Mouse (Mus musculus) layer of hippocampus, adult 11-12 months (tissue): ENCODE data around the gene Bola2.
"Not testable (repeated sequence)": the region's sequence is repeated elsewhere in the genome, so short reads cannot be mapped to it uniquely, and the experiment has no call there.

ENCODE experiments used
- DNase-seq: peaks from one replicate; pipeline ENCODE4 v3.0.0; 2022; ENCODE audit warnings: low spot score

Gene Bola2

DNA sequence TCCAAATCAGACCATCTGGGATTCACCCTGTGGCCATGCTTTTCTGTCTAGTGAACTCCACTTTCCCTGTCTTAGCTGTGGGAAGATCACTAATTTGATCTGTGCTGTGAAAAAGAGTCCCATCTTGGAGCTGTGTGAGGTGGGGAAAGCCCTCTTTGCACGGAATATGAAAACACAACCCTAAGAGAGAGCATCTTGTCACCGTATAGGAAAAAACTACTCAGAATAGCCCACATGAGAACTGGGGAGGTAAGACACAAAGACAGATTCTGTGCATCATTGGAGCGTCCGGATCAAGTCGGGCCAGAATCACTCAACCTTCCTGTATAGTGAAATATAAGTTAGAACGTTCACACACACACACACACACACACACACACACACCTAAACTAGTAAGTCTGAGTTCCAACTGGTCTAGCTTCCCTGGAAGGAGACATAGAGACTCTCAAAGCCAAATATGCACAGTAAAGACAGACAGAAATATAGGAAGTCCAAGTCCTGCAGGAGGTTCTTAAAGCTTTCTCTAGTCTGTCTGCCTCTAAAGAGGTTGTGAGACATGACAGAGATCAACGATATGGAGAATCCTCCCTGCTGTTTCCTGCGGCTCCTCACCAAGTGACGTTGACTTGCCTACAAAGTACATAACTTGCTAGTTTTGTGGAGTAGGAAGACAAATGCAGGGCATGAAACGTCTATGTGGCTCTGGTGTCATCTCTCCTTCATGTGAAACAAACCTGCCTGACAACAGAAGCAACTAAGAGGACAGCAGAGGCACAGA, 13.2 kb downstream of the Bola2 start:
- DNase-seq, result no peak

DNA sequence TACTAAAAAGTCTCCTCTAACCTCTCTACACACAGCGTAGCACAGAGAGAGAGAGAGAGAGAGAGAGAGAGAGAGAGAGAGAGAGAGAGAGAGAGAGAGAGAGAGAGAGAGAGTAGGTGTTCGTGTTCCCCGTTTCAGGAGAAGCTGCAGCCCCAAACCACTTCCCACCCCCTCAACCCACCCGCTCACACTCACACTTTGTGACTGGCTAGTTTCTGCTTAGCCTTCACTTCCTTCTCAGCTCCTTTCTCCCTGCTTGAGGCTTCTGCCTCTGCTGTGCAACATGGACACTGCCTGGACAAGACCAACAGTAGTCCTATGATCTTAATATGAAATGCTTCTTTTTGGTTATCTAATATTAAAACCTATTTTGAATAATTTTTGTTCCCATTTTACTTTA, 15.1 kb downstream of the Bola2 start:
- no peak for DNase-seq

DNA sequence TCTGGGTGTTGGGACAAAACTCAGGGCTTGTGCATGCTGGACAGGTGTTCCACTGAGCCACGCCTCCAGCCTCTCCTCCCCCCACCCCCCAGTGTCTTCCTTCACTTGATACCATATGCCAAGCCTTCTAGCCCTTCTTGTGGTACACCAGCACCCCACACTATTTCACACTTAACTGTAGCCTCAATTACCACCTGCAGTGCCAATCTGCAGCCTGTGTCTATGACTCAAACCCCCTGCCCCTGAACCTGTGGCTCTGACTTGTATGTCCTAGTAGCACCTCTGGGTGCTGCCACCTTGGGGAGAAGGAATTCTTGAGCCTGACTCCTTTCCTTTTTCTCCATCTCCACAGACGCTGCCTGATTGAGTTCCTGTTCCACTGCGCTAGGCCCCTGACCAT, 16.7 kb downstream of the Bola2 start:
- DNase-seq, result no peak

DNA sequence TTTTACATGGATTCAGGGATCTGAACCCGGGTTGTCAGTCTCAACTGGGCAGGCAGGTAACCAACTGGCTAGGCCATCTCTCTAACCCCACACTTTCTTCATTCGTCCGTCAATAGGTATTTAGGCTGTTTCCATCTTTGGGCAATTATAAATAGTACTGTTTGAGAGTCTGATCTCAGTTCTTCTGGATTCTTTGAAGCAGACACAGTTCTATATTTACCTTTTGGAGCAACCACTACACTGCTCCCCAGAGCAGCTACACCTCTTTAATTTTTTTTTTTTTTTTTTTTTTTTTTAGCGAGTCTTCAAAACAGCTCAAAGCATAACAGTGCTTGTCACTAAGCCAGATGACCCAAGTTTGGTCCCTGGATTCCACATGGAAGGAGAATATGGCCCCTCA, 20.5 kb downstream of the Bola2 start:
- DNase-seq, result no peak

DNA sequence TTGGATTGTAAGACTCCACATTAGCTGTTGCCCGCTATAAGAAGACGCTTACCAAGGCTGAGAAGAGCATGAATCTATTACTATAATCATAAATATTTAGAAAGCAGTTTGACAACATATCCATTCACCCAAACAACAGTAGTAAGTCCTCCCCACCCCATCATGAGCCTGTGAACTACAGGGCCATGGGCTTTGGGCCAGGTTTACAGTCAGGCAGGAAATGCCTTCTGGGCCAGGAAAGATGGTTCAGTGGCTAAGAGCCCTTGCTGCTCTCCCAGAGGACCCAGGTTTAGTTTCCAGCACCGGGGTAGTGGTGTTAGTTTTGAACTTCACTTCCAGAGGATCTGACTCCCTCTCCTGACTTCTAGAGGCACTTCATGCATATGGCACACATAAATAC, 22.4 kb downstream of the Bola2 start:
- DNase-seq, result no peak

DNA sequence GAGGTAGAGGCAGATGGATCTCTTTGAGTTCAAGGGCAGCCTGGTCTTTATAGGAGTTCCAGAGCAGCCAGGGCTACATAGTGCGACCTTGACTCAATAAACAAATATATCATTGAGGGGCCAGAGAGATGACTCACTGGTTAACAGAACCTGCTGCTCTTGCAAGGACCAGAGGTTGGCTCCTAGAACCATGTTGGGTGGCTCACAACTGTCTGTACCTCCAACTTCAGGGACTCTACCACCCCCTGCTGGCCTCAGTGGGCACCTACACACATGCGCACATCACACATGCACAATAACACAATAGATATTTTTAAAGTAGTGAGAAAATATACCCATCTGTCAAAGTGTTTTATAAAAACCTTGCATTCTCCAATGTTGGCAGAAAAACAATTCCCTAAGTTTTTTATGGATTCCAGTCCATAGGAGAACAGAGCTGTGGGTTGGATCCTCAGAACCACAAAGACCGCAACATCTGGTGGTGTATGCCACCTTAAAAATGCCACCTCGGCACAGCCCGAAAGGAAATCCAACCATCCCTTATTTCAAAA, 23.7 kb downstream of the Bola2 start:
- DNase-seq, result no peak

DNA sequence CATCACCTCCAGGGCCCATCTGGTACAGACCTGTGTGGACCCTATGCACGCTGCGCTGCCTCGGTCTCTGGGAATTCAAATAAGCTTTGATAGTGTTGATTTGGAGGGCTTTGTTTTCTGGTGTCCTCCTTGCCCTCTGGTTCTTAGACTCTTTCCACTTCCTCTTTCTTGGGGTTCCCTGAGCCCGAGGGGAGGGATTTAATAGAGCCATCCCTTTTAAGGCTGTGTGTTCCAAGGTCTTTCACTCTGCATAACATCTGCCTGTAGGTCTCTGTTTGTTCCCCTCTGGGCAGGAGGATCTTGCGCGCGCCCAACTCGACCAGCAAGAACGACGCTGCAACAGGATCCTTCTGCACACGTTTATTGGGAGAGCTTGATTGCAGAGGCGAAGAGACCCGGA, 26.4 kb downstream of the Bola2 start:
- no peak for DNase-seq

DNA sequence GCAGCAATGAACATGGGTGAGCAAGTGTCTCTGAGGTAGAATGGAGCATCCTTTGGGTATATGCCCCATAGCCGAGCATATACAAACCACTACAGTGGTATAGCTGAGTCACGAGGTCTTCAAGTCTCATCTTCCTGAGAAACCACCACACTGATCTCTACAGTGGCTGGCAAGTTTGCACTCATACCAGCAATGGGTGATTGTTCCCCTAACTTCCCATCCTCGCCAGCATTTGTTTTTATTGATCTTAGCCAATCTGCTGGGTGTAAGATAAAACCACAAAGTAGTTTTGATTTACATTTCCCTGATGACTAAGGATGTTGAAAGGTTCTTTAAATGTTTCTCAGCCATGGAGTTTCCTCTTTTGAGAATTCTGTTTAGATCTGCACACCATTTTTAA, 29.9 kb downstream of the Bola2 start:
- no peak for DNase-seq

DNA sequence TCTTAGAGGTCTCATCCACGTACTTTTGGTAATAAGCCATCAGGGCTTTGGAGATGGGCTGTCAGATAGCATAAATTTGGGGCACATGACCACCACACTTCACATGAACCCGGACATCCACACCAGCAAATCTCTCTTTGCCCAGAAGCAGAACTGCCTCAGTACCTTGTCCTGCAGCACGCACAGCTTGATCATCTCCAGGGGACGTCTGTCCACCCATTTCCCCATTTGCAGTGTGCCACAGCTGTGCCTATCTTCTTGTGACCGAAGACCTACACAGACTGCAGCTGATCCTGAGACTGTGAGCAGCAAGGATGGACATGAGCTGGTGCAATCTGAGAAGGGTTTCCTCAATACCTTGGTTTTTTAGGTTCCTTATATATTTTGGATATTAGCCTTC, 30.5 kb downstream of the Bola2 start:
- DNase-seq, result no peak

DNA sequence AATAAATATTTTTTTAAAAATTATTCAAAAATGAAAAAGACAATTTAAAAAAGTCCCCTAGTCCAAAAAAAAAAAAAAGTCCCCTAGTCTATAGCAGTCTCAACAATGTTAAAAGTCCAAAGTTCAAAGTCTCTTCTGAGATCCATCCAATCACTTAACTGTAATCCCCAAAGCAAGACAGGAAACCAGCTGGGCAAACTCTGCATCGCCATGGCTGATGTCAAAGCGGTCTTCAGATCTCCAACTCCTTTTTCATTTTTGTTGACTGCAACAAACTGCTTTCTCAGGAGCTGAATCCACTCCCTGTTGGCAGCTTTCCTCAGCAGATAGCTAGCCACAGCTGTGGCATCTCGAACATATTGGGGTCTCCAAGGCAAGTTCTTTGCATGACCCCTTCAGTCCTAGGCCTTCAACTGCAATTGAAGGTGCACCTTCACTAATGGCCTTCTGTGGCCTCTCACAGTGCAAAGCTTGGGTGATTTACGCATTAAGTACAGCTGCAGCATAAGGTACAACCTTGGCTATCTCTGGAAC, 35.1 kb downstream of the Bola2 start:
- not testable (repeated sequence) for DNase-seq

DNA sequence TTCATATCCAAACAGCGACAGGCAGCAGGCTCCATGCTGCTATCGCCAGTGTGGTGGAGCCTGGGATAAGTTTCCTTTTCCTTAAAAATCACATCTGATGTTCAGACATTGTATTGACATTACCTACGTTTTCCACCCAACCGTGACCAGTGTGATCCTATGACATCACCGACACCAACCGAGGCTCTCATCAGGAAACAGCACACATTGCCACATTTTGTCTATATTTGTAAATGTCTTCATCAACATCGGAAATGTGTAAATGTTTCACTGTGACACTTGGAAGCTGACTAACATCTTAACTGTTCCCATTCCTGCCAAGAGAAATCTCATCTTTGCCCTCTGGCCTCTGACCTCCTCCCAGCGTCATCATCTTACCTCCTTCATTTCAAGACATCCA, 40.9 kb downstream of the Bola2 start:
- no peak for DNase-seq

DNA sequence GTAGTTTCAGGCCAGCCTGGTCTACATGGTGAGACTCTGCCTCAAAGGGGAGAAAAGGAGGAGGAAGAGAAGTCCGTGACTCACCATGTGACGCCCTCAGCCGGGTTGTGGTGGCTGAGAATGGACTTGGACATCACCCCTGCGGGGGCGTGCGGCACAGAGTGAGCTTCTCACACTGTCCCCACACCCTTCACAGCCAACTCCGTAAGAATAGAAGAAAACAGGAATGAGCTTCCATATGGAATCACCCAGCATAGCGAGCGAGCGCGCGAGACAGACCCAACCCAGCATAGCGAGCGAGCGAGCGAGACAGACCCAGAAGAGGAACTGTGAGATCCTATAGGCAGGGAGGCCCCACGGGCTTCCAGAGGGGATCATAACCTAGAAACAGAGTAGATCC, 44.4 kb downstream of the Bola2 start:
- DNase-seq, result no peak

DNA sequence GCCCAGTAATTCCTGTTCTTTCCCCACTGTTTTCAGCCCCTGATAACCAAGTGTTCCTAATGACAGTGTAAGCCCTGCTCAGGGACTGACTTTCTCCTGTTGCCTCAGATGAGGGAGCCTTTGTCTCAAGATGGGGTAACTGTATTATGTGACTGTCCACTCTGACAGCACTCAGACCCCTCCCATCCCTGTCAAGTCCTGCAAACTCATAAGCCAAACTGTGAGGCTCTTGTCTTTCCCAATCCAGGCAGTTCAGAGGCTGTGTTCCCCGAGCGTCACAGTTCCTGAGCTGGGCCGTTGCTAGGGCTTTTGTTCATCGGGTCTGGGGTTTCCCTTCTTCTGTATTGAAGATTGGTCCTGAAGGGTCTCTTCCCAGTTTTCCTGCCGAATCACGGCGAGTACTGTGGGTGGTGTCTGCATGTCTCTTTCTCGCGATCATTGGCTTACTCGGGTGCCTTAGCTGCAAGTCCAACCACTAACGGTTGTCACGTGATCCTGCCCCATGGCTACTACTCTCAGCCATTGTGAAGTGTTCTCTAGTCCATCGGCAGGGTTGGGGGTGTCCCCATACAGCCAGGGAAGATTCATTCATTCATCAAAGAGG, 45.0 kb downstream of the Bola2 start:
- DNase-seq, result no peak

DNA sequence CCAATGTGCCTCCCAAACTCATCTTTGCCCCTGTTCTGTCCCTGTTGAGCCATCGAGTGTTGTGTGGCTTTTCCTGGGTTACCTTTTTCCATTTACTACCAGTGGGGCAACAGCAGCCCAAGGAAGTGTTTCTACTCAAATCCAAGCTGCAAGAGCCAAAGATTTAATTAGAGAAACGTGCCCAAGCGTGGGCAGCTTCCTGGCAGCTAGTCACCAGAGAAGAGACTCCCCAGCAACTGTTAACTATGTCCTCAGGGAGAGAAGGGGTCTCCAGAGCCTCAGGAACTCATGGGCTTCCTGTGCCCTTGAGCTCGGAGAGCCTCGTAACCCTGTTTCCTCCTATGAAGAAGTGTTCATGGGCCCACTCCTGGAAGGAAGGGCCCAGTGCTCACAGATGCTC, 45.8 kb downstream of the Bola2 start:
- DNase-seq, result no peak

DNA sequence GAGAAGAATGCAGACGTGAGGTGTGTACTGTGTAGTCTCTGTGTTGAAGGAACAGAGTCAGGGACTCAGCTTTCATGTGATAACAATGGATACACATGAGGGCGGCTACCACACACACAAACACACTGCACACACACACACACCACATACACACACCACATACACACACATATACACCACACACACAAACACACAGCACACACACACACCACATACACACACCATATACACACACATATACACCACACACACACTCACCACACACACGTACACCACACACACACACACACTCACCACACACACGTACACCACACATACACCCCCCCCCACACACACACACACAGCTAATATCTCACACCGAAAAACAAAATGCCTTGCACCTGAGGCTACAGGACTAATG, 46.3 kb downstream of the Bola2 start:
- no peak for DNase-seq

DNA sequence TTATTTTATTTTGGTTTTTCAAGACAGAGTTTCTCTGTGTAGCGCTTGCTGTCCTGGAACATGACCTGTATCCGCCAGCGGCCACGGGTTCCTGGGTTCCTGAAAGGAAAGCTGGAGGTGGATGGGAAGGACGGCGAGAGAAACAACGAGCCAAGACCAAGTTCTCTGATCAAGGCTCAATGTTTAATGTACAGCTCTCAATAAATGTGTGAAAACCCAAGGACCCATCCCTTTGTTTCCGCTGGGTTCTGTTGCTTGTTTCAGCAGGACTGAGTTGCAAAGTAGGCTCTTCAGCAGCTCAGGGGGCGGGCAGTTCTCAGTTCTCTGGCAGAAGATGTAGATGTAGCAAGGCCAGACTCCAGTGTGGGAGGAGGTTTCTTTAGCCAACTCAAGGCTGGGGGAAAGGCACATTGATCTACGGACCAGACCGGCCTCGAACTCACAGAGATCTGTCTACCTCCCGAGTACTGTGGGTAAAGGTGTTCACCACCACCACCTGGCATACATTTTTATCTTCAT, 46.8 kb downstream of the Bola2 start:
- DNase-seq, result no peak

DNA sequence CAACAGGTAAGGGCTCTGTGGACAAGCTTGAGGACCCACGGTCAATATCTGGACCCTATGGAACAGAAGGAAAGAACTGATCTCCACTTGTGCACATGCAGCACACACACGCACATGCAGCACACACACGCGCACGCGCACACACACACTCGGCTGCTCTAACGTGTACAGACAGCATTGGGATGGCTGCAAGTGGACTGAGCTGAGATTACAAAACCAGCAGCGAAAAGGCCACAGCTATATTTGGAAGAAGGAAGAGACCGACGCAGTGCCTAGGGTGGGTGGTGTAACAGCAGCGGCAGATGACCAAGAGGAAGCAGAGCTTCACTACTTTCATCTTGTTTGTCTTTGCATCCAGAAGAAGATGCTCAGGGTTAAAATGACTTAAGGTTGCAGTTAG, 50.9 kb downstream of the Bola2 start:
- no peak for DNase-seq

DNA sequence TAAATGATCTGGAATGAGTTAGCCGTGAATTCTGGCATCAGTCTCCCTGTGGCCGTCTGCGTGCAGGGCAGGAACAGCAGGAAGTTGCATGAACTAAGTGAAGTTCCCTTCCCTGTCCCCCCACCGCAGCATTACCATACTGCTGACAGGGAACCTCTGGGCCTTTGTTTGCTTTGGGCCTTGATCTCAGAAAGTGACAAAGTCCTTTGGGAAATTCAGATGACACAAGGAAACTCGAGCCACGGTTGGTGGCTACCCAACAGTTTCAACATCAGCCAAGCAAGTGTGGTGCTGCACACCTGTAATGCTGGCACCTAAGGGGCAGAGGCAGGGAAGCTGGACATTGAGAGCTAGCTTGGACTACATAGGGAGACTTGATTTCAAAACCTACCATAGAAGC, 51.6 kb downstream of the Bola2 start:
- no peak for DNase-seq

DNA sequence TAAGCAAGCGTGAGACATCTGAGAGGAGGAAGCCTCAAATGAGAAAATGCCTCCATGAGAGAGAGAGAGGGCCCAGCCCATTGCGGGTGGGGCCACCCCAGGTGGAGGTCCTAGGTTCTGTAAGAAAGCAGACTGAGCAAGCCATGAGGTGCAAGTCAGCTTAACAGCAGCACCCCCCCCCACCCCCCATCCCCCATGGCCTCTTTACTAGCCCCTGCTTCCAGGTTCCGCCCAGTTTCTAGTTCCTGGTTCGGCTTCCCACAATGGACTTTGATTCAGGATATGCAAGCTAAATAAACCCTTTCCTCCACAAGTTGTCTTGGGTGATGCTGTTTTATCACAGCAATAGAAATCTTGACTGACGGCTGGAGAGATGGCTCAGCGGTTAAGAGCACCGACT, 53.6 kb downstream of the Bola2 start:
- no peak for DNase-seq
